Mouse (Mus musculus) MN1 (cell line): ENCODE measurements around the gene Ints6l.
A peak's percentile ranks its signal among the peaks of the same experiment; 100 is the strongest.
"Not testable (repeated sequence)": the region's sequence is repeated elsewhere in the genome, so short reads cannot be mapped to it uniquely, and the experiment has no call there.

Source experiments
- DNase-seq: peaks from one replicate; pipeline ENCODE4 v3.0.0-alpha.2; 2016; ENCODE audit warnings: low spot score

Ints6l gene

DNA sequence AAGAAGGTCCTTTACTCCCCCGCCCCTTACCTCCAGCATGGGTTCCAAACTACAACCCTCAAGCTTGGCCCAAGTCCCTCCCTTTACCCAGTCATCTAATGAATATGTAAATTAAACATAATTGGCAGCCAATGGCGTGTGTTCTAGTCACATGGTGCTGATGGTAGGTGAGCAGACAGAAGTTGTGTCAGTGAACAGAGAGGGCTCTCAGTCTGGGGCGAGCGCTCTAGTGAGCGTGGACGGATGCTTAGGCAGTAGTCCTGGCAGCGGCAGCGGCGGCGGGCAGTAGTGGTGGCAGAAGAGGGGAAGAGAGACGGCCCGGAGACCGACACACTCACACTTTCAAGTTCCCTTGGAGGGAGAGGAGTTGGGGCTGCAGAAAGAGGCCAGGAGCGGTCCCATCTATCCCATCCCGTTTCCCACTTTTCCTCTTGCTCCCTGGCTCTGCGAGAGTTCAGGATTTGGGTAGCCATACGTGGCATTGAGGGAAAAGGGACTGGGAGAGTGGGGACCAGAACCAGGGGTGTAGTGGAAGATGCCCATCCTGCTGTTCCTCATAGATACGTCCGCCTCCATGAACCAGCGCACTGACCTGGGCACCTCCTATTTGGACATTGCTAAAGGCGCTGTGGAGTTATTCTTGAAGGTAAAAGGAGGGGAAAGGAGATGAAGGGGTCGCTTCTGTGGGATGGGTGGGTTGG, at the start of gene Ints6l:
Gene Ints6l (plus strand): TSS at position 187 of the 701 bp plus-strand sequence.
- DNase-seq = peak; percentile 75

DNA sequence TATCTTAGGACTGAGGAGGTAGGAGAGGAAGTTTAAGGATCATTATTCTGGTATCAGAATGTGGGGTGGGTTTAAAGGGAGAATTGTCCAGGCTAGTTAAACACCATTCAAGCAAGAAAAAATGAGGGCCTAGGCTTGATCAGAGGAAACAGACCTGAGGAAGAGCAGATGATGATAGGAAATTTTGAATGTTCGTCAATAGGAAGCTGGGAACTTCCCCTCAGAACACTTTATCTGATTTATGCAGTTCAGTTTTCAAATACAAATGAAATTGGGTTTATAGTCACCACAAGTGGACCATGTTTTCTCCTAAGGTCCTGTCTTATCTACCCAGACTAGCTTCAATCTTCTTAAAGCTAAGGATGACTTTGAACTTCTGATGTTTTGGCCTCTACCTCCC, 49.2 kb upstream of the Ints6l start:
- DNase-seq = no peak

DNA sequence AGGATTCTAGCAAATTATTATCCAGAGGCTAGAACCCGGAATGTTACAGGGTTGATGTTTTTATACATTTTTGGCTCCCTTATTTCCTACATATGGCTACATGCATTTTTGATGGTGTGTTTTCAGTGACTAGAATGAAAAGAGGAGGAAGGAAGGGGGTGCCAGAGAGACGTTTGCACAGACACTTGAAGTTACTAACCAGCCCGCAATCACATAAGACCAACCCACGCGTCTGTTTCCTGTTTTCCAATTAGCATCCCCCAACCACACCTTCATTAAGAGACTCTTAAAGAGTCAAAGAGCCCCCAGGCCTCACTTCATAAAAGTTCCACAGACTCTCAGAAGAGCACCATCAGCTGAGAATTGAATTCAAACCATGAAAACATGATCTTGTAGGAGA, 48.5 kb upstream of the Ints6l start:
- DNase-seq = no peak

DNA sequence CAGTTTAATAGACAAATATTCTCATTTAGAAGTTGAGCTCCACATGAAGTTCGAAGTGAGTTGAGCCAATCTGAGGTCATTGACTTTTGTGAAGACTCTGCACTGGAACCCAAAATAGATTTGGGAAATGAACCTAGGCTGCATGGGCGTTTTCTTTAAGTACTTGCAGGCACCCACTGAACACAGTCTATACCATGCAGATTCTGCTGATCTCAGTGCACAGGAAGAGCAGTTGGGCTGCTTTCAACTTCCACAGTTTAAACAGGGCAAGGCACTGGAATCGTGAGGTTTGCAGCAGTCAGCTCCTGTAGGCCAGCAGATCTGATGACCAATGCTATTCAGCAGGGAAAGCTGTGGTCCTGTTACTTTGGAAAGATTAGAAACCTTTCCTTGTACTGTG, 38.4 kb upstream of the Ints6l start:
- DNase-seq = no peak

DNA sequence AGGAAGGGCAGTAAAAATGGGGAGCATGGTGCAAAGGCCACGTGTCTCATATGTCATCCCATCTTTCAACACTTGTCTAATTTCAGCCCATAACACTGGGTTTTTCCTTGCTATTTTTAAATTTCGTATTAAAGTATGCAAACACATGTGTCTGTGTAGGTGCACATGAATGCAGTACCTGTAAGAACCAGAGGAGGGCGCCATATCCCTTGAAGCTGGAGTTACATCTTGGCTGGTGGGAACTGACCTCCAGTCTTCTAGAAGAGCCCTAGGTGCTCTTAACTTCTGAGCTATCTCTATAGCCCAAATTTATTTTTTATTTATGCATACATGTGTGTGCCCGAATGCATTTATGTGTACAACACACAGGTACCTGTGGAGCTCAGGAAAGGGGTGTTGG, 37.1 kb upstream of the Ints6l start:
- DNase-seq = no peak

DNA sequence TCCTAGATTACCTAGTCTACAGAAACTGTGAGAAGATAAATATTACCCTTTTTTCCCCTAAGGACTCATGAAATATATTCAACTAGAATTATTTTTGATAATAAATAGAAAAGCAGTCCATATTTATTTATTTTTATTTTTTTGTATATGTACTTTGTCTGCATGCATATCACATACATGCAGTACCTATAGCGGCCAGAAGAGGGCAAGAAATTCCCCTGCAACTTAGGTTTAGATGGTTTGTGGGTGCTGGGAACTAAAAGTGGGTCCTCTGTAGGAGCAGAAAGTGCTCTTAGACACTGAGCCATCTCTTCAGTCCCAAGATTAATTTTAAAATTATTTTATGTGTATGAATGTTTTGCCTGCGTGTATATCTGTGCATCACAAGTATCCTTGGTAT, 24.1 kb upstream of the Ints6l start:
- no peak for DNase-seq

DNA sequence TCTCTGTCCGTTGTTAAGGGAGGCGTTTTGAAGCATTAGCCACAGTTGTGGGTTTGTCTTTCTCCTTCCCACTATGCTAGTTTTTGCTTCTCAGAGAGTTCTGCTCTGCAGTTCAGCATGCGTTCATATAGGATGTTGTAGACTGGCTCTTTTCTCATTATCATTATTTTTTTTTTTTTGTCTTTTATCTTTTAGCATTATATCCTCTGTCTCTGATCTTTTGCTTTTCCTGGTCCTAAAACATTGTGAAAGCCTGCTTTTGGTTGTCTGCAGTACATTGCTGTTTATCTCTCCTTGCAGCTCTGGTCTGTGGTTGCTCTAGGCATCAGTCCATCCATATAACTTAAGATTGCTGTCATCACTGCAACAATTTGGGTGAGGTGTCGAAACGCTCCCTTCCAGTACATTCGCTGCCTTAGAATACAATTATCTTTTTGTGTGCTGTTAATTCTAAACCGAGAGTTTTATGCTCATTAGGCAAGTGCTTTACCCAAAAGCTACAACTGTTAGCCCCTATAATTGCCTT, 18.8 kb upstream of the Ints6l start:
- no peak for DNase-seq

DNA sequence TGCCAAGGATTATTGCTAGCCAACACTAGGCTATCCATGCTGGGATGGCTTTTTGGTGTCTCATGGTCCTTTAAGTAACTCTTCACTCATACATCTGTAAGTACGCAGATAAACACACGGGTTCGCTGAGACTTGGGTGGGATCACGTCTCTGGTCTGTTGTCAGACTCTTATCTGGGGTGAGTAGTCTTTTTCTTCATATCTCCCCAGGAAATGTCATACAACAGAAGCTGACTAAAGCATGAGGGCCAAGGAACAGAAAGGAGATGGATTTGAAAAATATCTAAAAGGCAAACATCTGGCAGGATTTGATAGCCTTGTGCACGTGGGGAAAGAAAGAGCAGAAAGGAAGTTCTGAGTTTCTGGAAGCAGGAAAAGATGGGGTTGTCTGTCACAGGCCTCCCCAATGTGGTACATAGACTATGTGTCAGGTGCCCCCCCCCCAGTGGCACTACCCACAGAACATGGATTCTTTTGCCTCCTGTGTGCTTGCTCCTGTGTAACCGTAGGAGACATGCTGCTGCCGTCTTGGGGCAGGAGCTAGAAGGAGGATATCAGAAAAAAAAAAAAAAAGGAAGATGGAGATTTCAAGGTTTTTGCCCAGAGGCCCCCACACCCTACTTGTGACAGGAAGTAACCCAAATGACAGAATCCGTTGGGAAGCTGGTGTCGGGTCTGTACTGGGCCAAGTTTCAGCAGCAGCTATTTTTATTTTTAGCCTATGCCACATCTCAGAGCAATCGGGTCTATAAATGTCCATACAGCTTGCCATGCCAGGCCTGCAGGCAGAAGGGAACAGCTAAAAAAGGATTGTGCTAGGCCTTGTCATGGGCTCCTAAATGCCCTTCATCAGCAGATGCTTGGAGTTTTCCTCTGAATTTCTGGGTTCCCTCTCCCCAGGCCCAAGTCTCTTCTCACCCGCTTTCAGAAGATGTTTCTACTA, 7.9 kb upstream of the Ints6l start:
- DNase-seq = no peak

DNA sequence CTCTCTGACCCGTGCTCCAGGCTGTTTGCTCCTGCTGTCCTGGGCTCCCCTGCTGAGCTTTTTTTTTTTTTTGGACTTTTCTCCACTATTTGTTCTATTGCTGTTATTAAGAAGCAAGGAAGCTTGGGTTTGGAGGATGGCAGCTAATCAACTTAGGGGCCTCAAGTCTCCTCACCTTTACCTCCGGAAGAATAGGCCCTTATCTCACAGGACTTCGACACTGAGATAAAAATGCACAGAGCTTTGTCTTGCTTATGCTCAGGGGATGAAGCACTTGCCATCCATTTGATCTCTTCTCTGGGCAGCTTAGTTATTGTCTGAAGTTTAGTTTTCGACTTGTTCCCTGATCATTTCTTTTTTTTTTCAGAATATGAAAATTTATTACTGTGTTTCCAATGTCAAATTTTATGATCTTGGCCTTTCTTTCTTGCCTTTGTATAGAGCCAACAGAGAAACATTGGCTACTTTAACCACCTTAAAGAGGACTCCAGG, 7.1 kb upstream of the Ints6l start, which contains the start of gene Gm2174:
Gene Gm2174 (plus strand): TSS at position 442 of the 492 bp plus-strand sequence.
- DNase-seq = no peak

DNA sequence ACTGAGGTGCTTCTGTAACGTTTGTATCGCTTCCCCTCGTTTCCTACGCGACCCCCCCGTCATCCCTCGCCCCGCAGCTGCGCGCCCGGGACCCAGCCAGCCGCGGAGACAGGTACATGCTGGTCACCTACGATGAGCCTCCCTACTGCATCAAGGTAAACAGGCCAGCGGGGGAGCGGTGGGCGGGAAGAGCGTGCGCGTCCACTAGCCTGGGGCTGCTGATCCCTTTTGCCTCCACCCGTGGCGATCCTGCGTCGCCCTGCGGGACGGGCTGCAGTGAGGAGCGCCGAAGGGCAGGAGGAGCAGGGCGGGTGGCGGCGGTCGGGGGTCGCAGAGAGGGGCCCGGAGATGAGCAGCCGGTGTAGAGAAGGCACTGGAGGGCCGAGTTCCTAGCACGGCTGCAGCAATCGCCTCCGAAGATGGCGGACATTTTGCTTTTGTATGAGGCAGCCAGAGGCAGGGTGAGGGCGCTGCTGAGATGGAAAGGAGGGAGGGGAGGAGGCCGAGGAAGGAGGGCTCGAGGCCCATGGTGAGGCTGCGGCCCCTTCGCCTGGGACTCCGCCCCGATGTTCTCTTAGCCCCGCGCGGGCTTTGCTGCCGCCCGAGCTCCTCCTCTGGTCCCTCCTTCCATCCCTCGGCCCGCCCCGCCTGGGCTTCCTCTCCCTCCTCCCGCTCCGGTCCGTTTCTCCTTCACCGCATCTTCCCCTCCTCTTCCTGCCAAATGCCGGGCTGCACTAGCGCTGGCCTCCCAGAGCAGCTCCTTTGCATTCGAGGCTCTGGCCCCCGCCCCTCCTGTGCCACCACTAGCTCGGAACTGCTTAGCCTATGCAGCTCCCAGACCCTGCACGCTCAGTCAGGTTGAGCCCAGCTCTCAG, 952 bp downstream of the Ints6l start:
- peak; percentile 87 for DNase-seq

DNA sequence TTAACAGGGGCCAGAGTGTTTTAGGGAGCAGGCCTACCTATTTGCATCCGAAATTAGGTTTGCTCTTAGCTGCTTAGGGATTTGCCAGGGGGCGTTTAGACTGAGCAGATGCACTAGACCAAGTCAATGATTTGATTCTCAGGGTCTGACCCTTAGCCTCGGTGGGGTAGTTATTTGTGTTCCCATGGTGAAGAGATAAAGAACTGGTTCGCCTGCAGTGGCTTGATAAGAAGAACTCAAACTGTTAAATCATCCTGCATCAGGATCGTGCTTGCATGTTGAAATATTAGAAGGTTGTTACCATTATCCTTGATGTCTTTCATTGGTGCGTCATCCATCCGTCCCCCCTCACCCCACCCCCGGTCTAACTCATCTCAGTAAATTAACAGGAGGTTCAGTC, 1.7 kb downstream of the Ints6l start:
- peak; percentile 27 for DNase-seq

DNA sequence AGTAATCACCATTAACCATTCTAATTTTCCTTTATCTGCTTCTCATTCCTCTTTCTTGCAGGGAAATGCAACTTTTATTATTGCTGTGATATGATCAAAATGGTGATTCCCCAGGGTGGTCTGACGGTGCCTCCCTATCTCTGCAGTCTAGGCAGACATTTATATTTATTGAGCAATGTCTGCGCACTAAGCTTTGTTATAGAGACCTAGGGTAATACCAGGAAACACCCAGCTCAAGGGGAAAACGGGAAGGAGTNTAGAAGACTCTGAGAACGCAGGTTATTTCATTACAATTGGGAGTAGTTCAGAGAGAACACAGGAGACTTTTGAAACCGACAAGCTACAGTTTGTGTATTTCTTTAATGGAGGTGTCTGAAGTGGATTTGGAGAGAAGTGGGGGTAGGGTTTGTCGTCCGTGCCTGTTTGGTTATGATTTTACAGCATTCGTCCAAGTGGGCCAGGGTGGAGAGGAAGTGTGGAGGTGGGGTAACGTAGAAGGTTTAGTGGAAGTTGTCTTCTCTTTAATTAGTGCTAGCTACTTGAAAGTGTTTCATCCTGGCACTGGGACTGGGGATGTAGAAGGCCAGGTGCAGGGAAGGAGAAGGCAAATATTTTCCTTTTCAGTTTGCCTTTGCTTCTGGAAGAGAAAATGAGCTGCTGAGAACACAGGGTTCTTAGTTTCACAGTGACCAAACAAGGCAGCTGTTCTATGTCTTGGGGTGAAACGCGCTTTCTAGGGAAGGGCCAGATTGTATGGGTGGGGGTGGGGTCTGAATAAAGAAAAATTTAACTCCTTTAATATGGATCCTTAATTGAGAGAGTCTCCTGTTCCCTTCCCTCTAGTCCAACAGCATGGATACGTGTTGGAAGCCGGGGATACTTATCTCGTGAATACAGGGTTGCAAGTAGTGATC, 7.6 kb downstream of the Ints6l start:
- no peak for DNase-seq

DNA sequence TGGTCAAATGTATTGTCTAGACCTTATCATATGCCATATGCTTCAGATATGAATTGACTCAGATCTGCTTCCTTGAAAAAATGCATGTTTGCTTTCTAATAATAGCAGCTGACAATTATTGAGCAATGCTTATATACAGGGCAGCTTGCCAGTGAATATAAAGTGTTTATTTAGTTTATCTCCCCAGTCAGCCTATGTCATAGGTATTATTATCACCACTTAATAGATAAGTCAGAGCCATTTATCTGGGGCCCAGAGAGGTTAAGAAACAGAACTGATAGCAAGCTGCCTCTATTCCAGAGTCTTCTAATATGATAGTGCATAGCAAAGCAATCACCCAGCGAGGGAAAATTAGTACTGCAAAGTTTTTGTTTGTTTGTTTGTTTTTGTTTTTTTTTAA, 10.2 kb downstream of the Ints6l start:
- DNase-seq = no peak

DNA sequence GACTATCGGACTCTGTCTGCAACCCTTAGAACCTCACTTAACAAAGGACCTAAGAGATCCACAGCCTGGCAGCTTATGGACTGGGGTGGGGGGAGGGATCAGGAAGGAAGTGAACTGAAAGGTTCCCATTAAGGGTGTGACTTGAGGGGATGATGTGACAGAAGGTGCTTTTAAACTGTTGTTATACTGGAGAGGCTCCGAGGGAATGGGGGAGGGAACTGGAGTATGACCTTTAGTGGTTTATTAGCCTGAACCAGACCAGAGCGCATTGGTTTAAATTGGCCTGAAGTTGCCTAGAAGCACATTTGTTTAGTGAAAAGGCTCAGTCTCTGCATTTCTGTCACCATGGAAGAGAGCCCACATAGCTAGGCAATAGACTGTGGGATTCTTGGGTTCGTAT, 13.0 kb downstream of the Ints6l start:
- DNase-seq = no peak

DNA sequence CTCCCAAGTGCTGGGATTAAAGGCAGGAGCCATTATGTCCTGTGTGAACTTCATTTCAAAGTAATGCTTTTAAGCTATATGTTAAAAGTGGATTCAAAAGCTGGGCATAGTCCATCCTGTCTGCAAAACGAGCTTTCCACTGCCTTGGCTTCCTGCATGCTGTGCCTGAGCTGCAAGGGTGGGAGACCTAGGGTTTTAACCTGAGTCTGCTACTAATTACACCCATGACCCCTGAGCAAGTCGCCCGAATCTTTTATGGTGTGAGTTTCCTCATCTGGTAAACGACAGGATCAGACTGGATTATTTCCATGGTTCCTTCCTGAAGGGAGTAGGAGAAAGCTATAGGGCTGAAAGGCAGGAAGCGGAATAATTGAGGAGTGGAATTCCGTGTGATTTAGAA, 13.8 kb downstream of the Ints6l start:
- no peak for DNase-seq

DNA sequence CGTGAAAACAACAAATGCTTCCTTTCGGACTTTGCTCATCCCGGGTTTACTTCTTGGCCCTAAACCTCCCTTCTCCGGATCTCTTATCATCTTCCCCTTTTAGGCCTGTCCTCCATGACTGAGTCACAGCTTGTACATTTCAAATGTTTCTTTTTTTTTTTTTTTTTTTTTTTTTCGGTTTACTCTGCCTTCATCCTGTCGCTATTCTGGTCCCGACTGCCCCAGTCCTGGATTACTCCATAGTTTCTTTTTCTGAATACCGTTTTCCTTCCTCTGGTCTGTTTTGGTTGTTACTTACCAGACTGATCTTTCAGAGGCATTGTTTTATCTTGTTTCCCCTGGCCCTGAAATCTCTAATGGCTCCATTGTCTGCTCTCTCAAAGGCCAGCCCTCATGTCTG, 19.4 kb downstream of the Ints6l start:
- no peak for DNase-seq

DNA sequence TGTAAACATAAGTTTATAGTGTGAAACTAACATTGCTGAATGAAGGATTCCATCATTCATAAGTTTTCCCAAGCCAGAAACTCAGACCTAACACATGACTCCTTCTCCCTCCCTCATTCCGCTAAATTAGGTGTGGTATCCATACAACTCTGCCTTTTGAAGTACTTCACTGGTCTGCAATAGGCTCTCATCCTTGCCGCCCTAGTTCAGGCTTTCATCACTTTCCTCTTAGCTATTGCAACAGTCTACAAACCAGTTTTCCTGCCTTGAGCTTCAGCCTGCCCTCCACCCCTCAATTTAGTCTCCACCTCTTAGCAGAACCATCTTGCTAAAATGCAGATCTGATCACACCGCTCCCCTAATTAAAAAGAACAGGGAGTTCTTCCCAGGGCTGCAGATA, 22.9 kb downstream of the Ints6l start:
- no peak for DNase-seq

DNA sequence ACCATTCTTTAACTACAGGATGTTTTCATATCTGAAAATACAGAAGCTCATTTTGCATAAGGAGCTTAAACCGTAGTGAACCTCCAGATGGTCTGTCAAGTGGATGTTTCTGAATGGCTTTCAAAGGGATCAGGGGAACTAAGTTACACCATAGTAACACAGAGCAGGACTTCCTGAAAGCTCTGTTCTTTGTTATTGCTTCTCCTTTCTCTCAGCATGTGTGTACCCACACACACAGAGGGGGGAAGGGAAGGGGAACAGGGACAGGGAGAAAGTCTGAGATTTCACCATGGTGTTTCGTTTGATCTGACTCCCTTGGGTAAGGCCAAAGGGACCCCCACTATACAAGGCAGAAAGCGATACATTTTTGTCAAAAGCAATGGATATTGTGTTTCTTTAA, 27.2 kb downstream of the Ints6l start:
- no peak for DNase-seq

DNA sequence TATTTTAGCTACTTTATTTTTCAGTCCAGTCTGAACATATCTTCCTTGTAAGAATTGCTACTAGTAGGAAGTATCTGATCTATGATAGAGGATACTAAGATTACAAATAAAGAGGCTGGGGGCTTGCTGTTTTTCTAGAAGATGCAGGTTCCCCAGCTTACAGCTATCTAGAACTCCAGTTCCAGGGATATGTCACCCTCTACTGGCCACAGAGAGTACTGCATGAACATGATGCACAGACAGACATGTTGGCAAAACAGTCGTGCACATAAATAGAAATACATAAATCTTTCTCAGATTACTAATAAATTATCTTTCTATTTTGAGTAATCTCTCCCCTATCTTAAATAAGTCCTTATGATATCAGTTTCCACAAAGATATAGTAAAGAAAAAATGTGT, 35.1 kb downstream of the Ints6l start:
- DNase-seq = peak; percentile 66

DNA sequence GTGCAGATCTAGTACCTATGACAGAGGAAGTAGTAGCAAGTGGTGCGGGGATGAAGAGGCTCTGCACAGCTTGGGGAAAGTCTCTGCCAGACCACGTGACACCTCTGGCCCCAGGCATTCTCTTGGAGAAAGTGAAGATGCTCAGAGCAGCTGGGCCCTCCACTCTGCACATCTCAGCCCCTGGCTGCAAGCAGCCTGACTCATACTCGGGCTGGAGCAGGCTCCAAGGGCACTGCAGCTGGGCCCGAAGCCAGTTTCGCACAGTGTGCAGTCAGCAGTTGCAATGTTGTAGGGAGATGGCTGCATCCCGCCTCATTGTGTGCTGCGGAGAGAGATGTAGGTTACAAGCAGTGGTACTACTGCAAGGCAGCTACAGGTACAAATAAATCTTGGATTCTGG, 42.6 kb downstream of the Ints6l start:
- peak; percentile 19 for DNase-seq

DNA sequence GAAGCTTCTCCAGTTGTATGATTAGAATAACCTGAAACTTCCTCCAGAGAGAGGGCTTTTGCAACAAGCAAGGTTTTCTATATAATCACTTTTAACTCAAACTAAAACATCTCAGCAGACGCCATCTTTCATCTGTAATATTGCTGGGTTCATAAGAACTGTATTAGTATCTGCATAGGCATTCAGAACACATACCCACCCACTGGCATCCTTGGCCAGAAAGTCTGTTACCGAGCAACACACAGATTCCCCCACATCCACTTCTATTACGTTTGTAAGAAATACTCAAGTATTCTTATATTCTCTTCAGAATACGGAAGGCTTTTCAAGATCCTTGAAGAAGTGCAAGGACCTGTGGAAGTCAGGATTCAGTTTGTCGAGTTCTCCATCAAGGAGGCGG, 69.8 kb downstream of the Ints6l start, which contains the start of gene Gm10477:
Gene Gm10477 (plus strand): TSS at position 301 of the 400 bp plus-strand sequence.
- DNase-seq = not testable (repeated sequence)
